Mouse (Mus musculus): ENCODE measurements around the gene Ano5. TPM values are rescaled to one million over a fixed set of nuclear protein-coding genes. Genes with fewer than 3 reads are reported as not detected.

Gene Ano5
- total RNA-seq (2021), result 1 to 10 TPM; 2.4 to 3.4 TPM
- long read RNA-seq, experiment 1, partial matches to known transcripts, result 1 of 6 reads
- long read RNA-seq, experiment 1, other reads (novel, unspliced or antisense), result 5 of 6 reads
- long read RNA-seq, experiment 2, result 0 reads

GRCm38 (mm10) chr7:51510671-51511651, at the start of gene Ano5:
Ano5 (plus strand) TSS chr7:51511029.
- DNase-seq, result peak; percentile 14 to 41

DNA sequence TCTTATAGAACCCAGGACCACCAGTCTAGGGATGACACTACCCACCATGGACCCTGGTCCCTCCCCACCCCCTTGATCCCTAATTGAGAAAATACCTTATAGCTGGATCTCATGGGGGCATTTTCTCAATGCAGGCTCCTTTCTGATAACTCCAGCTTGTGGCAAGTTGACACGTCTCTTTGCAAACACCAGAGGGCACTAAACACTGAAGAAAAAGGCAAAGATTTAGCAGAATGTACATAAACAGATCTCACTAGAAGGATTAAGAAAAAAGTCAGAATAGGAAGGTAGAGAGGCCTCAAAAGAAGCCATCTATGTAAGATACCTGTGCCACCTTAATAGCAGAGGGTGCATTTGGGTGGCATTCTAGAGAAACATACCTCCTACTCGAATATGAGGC, 11.4 kb upstream of the Ano5 start:
- no peak for DNase-seq

GRCm38 (mm10) chr7:51503940-51504339, 6.9 kb upstream of the Ano5 start:
- DNase-seq, result no peak

- DNase-seq, result no peak
These were observed 682 bp upstream of the Ano5 start for GRCm38 (mm10) chr7:51510147-51510546.

- no peak for DNase-seq
These were observed 28.5 kb downstream of the Ano5 start for GRCm38 (mm10) chr7:51539344-51539743.

GRCm38 (mm10) chr7:51540736-51541135, 29.9 kb downstream of the Ano5 start:
- peak; percentile 4 to 5 for DNase-seq

GRCm38 (mm10) chr7:51600021-51600420, 89.2 kb downstream of the Ano5 start:
- no peak for DNase-seq

DNA sequence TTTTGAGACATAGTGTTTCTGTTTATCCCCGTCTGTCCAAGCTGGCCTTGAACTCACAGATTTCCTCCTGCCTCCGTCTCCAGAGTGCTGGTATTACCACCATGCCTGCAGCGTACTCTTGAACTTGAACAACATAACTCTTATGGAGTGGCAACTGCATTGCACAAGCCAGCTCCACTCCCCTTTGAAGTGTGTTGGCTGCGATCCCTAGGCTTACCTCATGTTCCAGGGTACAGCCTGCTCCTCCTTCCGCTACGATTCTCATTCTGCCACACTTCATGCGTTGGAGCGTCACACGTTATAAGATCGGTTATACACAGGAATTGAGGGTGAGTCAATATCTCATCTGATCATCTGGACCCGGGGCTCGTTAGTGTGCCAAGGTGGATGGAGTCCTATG, 92.9 kb downstream of the Ano5 start:
- no peak for DNase-seq

- no peak for DNase-seq
These were observed 103.6 kb downstream of the Ano5 start for GRCm38 (mm10) chr7:51614404-51614803.

GRCm38 (mm10) chr7:51617941-51618340, 107.1 kb downstream of the Ano5 start:
- peak in 1 of 2 experiments; percentile 9 for DNase-seq

DNA sequence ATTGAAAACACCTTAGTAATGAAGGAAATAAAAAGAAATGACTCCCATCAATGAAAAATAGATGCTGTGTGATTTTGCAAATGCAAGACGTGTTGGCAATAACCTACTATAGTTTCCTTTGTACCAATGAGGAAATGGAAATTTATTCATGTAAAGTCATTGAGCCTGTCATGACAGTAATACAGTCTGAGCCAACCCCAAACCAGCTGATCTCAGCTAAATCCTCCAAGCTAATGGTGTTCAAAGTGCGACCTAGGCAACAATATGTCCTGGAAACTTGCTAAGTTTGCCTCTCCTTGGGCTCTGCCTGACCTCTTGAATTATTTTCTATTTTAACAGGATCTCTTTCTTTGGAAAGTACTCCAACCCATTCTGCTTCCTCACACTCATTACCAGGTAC, 107.6 kb downstream of the Ano5 start:
- no peak for DNase-seq

- DNase-seq, result no peak
These were observed 109.1 kb downstream of the Ano5 start for GRCm38 (mm10) chr7:51619977-51620376.

GRCm38 (mm10) chr7:51621694-51622145, 110.9 kb downstream of the Ano5 start, which contains the start of gene Slc17a6:
Slc17a6 (plus strand) TSS chr7:51622006.
- peak; percentile 17 to 37 for DNase-seq

- DNase-seq, result no peak
These were observed 111.4 kb downstream of the Ano5 start for GRCm38 (mm10) chr7:51622196-51622595.

DNA sequence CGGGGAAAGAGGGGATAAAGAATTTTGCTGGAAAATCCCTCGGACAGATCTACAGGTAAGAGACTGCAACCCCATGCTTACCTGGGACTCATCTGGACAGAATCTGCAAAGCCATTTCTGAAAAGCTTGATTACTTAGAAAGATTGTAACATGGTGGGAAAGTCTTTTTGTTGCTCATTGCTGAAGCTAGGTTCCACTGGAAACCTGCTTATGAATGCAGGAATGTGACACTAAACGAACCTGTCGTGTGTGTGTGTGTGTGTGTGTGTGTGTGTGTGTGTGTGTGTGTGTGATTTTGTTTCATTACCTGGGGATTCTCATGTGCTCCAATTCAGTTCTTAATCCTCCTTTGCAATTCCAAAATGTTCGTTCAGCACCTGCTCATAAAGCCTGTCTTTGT, 111.8 kb downstream of the Ano5 start:
- DNase-seq, result no peak

GRCm38 (mm10) chr7:51624336-51624897, 113.6 kb downstream of the Ano5 start:
- no peak for DNase-seq

DNA sequence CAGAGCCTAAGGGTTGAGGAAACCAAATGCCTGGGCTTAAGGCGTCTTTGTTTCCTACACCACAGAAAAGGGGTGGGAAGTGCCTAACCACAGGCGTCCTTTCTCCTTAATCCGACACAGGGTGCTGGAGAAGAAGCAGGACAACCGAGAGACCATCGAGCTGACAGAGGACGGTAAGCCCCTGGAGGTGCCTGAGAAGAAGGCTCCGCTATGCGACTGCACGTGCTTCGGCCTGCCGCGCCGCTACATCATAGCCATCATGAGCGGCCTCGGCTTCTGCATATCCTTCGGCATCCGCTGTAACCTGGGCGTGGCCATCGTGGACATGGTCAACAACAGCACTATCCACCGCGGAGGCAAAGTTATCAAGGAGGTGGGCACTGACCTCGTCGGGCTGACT, 114.3 kb downstream of the Ano5 start:
- DNase-seq, result no peak

GRCm38 (mm10) chr7:51625591-51626255, 114.9 kb downstream of the Ano5 start:
- no peak for DNase-seq

- DNase-seq, result no peak
These were observed 115.7 kb downstream of the Ano5 start for GRCm38 (mm10) chr7:51626451-51627000.

- DNase-seq, result no peak
These were observed 116.3 kb downstream of the Ano5 start for GRCm38 (mm10) chr7:51627001-51627631.

DNA sequence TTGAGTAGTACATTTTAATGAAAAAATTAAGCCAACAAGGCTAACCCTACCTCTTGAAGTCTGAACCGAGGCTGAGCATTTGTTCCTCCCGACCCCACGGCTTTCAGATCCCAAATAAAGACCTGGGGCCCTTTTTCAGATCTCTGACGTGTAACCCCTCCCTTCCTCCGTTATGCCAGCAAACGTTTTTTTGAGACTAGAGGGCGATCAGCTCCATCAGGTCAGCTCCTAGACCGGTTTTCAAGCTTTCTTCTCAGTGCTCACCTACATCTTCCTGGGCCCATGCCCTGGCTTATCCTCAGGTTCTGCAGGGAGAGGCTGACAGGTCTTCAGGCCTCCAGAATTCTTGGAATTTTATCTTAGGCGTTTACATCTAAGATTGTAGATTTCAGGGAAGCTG, 116.8 kb downstream of the Ano5 start:
- no peak for DNase-seq

- DNase-seq, result no peak
These were observed 117.5 kb downstream of the Ano5 start for GRCm38 (mm10) chr7:51628349-51628748.

All from heart, adult 18-20 months (tissue).